Mouse (Mus musculus) midbrain, embryonic 12.5 days (tissue): ENCODE data around the gene Cfap221. TPM values are rescaled to one million over a fixed set of nuclear protein-coding genes. Genes with fewer than 3 reads are reported as not detected.

Source experiments
- ATAC-seq: fragments of 200-750 bp; cut with Nextera tagmentation; 2 replicates; pipeline ENCODE4 v1.8.0; 2017; ENCODE audit warnings: low read depth, moderate TSS enrichment, moderate library complexity; ENCODE audit not compliant: low FRiP score
- H3K27ac ChIP-seq: fragments of 300-500 bp; sonication (generic); replicated peaks from 2 replicates; pipeline ENCODE4 v1.5.1; 2016; ENCODE audit warnings: mild to moderate bottlenecking
- H3K27me3 ChIP-seq: fragments of 300-500 bp; sonication (generic); 2 replicates; pipeline ENCODE4 v1.6.1; 2016; ENCODE audit warnings: mild to moderate bottlenecking
- H3K36me3 ChIP-seq: fragments of 300-500 bp; sonication (generic); 2 replicates; pipeline ENCODE4 v1.6.1; 2016
- H3K4me1 ChIP-seq: fragments of 300-500 bp; sonication (generic); 2 replicates; pipeline ENCODE4 v1.6.1; 2016
- H3K4me2 ChIP-seq: fragments of 300-500 bp; sonication (generic); replicated peaks from 2 replicates; pipeline ENCODE4 v1.6.1; 2016; ENCODE audit warnings: mild to moderate bottlenecking, moderate library complexity
- H3K4me3 ChIP-seq: fragments of 300-500 bp; sonication (generic); 2 replicates; pipeline ENCODE4 v1.5.1; 2016; ENCODE audit warnings: mild to moderate bottlenecking
- H3K9ac ChIP-seq: fragments of 300-500 bp; sonication (generic); replicated peaks from 2 replicates; pipeline ENCODE4 v1.6.1; 2016; ENCODE audit warnings: mild to moderate bottlenecking, moderate library complexity
- H3K9me3 ChIP-seq: fragments of 300-500 bp; sonication (generic); 2 replicates; pipeline ENCODE4 v1.6.1; 2016; ENCODE audit warnings: mild to moderate bottlenecking
- WGBS: fragments of 180-500 bp; shearing (Covaris S2); methylation state at CpG from one replicate; pipeline ENCODE4 v1.1.7; 2016; 5-methylcytosine and 5-hydroxymethylcytosine counted together
- polyA plus RNA-seq: library from polyadenylated mRNA; unstranded; fragments of >200 nt; fragmentation: Nextera tagmentation; extraction: Ambion mirVana; gene quantifications from 2 replicates; pipeline ENCODE4 v1.2.1, GENCODE M21; 2016

The Cfap221 gene
- polyA plus RNA-seq, 1 experiment from 2014 or later, result 0.10 TPM

GRCm38 (mm10) chr1:119931421-119932150, 65.4 kb downstream of the Cfap221 start:
- Histone ChIP-seq H3K9ac (no peak overlapping the region), H3K4me1 (no peaks in the 10 kb centered on the region), H3K9me3 (no peaks in the 10 kb centered on the region), H3K4me2 (no peak overlapping the region), H3K36me3 (no peaks in the 10 kb centered on the region), H3K4me3 (no peak overlapping the region), H3K27me3 (no peaks in the 10 kb centered on the region), H3K27ac (no peak overlapping the region)
- no peak for ATAC-seq
- 78% methylated on average over 4 of the region's 4 CpGs for WGBS

- 81% methylated on average over 1 of the region's 1 CpGs for WGBS
- Histone ChIP-seq H3K27me3 (no peaks in the 10 kb centered on the region), H3K27ac (no peak overlapping the region), H3K9ac (no peak overlapping the region), H3K4me3 (no peak overlapping the region), H3K4me2 (no peak overlapping the region), H3K4me1 (no peaks in the 10 kb centered on the region), H3K9me3 (no peaks in the 10 kb centered on the region), H3K36me3 (no peaks in the 10 kb centered on the region)
- ATAC-seq, result no peak
Measured at GRCm38 (mm10) chr1:119929715-119930114, 67.3 kb downstream of the Cfap221 start.

- no peak for ATAC-seq
- WGBS, result 56% methylated on average over 4 of the region's 4 CpGs
Measured at GRCm38 (mm10) chr1:119919299-119919698, 77.7 kb downstream of the Cfap221 start.

GRCm38 (mm10) chr1:119916823-119917371, 80.1 kb downstream of the Cfap221 start:
- Histone ChIP-seq H3K27me3 (no peaks in the 10 kb centered on the region), H3K27ac (no peak overlapping the region), H3K4me1 (peaks cover 4% of the 10 kb centered on the region), H3K4me3 (no peak overlapping the region), H3K4me2 (no peak overlapping the region), H3K9ac (no peak overlapping the region), H3K9me3 (no peaks in the 10 kb centered on the region), H3K36me3 (no peaks in the 10 kb centered on the region)
- ATAC-seq, result no peak
- WGBS, result 88% methylated on average over 5 of the region's 5 CpGs

More at GRCm38 (mm10) chr1:119919299-119919698, 77.7 kb downstream of the Cfap221 start:
- no peak overlapping the region for H3K4me2 ChIP-seq
- no peak overlapping the region for H3K9ac ChIP-seq
- no peaks in the 10 kb centered on the region for H3K36me3 ChIP-seq
- H3K4me1 ChIP-seq, result no peaks in the 10 kb centered on the region
- no peaks in the 10 kb centered on the region for H3K9me3 ChIP-seq
- H3K27ac ChIP-seq, result no peak overlapping the region
- H3K27me3 ChIP-seq, result no peaks in the 10 kb centered on the region
- H3K4me3 ChIP-seq, result no peak overlapping the region

- no peaks in the 10 kb centered on the region for H3K9me3 ChIP-seq
- peak within 1 kb of the TSS; percentile 55; the same call in 1 of the 2 replicates for H3K9ac ChIP-seq
- peak within 1 kb of the TSS; percentile 61 for H3K4me2 ChIP-seq
- peak within 1 kb of the TSS; percentile 55 for H3K4me3 ChIP-seq
- peaks cover 5% of the 10 kb centered on the region for H3K4me1 ChIP-seq
- ATAC-seq, result peak; percentile 96
- no peaks in the 10 kb centered on the region for H3K27me3 ChIP-seq
- H3K36me3 ChIP-seq, result peaks cover 17% of the 10 kb centered on the region; the same call in 1 of the 2 replicates
- 11% methylated on average over 42 of the region's 42 CpGs for WGBS
- peak within 1 kb of the TSS; percentile 49; the same call in 1 of the 2 replicates for H3K27ac ChIP-seq
Measured at GRCm38 (mm10) chr1:119912953-119913814, 83.8 kb downstream of the Cfap221 start, which contains the start of gene Tmem177. Gene Tmem177 (minus strand): TSS chr1:119913208.

GRCm38 (mm10) chr1:119907206-119907748, 89.8 kb downstream of the Cfap221 start:
- no peak overlapping the region for H3K4me3 ChIP-seq
- H3K9ac ChIP-seq, result no peak overlapping the region
- no peaks in the 10 kb centered on the region for H3K27me3 ChIP-seq
- no peak overlapping the region for H3K27ac ChIP-seq
- peaks cover 16% of the 10 kb centered on the region for H3K4me1 ChIP-seq
- no peak for ATAC-seq
- H3K36me3 ChIP-seq, result peaks cover 17% of the 10 kb centered on the region; the same call in 1 of the 2 replicates
- 65% methylated on average over 2 of the region's 2 CpGs for WGBS
- H3K9me3 ChIP-seq, result no peaks in the 10 kb centered on the region
- H3K4me2 ChIP-seq, result no peak overlapping the region

- no peak overlapping the region for H3K4me2 ChIP-seq
Measured at GRCm38 (mm10) chr1:119903231-119903620, 93.8 kb downstream of the Cfap221 start.

GRCm38 (mm10) chr1:119902551-119903230, 94.3 kb downstream of the Cfap221 start:
- peak; percentile 85 for ATAC-seq
- Histone ChIP-seq H3K9me3 (no peaks in the 10 kb centered on the region), H3K36me3 (no peaks in the 10 kb centered on the region), H3K27me3 (no peaks in the 10 kb centered on the region), H3K4me3 (no peak overlapping the region), H3K27ac (peak overlapping the region; percentile 68), H3K4me1 (peaks cover 23% of the 10 kb centered on the region), H3K9ac (no peak overlapping the region), H3K4me2 (no peak overlapping the region)
- WGBS, result 45% methylated on average over 8 of the region's 8 CpGs

More at GRCm38 (mm10) chr1:119903231-119903620, 93.8 kb downstream of the Cfap221 start:
- Histone ChIP-seq H3K4me3 (no peak overlapping the region), H3K9ac (no peak overlapping the region), H3K27ac (peak overlapping the region; percentile 68), H3K9me3 (no peaks in the 10 kb centered on the region), H3K27me3 (no peaks in the 10 kb centered on the region), H3K36me3 (no peaks in the 10 kb centered on the region), H3K4me1 (peaks cover 23% of the 10 kb centered on the region)
- no peak for ATAC-seq
- 81% methylated on average over 6 of the region's 6 CpGs for WGBS

GRCm38 (mm10) chr1:119899195-119900123, 97.6 kb downstream of the Cfap221 start:
- Histone ChIP-seq H3K36me3 (no peaks in the 10 kb centered on the region), H3K27me3 (no peaks in the 10 kb centered on the region), H3K4me2 (no peak overlapping the region), H3K9ac (no peak overlapping the region), H3K4me1 (peaks cover 23% of the 10 kb centered on the region), H3K27ac (no peak overlapping the region), H3K9me3 (no peaks in the 10 kb centered on the region), H3K4me3 (no peak overlapping the region)
- ATAC-seq, result peak; percentile 28; the same call in 1 of the 2 replicates
- 84% methylated on average over 11 of the region's 11 CpGs for WGBS

GRCm38 (mm10) chr1:119894936-119895335, 102.1 kb downstream of the Cfap221 start:
- H3K9me3 ChIP-seq, result no peaks in the 10 kb centered on the region
- WGBS, result 31% methylated on average over 6 of the region's 6 CpGs
- no peak overlapping the region for H3K4me2 ChIP-seq
- H3K27me3 ChIP-seq, result no peaks in the 10 kb centered on the region
- H3K4me1 ChIP-seq, result peaks cover 5% of the 10 kb centered on the region
- peak; percentile 63 for ATAC-seq
- H3K4me3 ChIP-seq, result no peak overlapping the region
- H3K27ac ChIP-seq, result no peak overlapping the region
- H3K9ac ChIP-seq, result no peak overlapping the region
- H3K36me3 ChIP-seq, result no peaks in the 10 kb centered on the region
